Mouse (Mus musculus) heart, postnatal 0 days (tissue): ENCODE measurements around the gene Myo3b.

Experiments
- CTCF ChIP-seq: IDR thresholded peaks from 2 replicates; pipeline ENCODE4 v1.5.1; 2016; ENCODE audit warnings: antibody characterized with exemption, control low read depth, low read depth
- EP300 ChIP-seq: IDR thresholded peaks from 2 replicates; pipeline ENCODE4 v1.6.1; 2016; ENCODE audit warnings: antibody characterized with exemption, low read depth

- TF ChIP-seq CTCF = no peak
- no peak for TF ChIP-seq EP300
Measured at GRCm38 (mm10) chr2:70182150-70182670, 143.3 kb downstream of the Myo3b start.
